Mouse (Mus musculus): ENCODE results near the gene Eme1. TPM values are rescaled to one million over a fixed set of nuclear protein-coding genes. Genes with fewer than 3 reads are reported as not detected.

The Eme1 gene
- 3.0 and 3.4 TPM in 2 replicates for polyA plus RNA-seq (2015; fragmentation: Nextera tagmentation; extraction: Ambion mirVana)

DNA sequence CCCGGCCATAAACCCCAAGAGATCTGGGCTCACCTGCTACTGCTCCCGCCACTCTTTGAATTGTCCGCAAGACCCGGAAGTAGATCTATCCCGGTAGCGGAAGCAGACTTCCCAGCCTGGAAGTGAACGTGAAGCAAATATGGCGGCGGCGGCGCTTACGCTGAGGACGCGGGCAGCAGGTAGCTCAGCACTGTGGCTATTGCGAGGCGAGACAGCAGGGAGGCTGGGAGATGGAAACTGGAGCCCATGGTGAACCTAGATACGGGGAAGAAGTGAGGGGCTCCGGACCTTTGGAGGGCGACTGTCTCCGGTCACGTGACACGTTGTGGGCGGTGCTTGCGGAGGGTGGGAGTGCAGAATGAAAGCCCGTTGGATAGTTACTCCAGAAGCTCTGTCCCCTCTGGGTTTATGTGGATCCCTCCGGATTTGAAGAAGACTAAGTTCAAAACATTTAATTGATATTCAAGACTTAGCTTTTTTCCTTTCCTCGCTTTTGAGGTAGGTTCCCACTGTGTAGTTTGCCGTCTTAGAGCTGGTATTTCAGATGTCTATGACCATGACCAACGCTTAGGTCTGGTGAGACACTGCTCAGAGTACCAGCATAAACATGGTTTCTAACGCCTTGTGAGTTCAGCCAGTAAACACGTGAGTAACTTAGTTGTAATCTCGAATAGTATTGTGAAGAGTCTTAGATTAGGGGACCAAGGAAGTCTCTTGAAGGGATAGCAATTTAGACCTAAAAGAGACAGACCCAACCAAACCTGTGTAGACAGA is at the start of gene Eme1, which contains the start of gene Mrpl27:
Eme1 (minus strand) TSS at position 302 of the 774 bp plus-strand sequence.
Mrpl27 (plus strand) TSS at position 105 of the 774 bp plus-strand sequence.

DNA sequence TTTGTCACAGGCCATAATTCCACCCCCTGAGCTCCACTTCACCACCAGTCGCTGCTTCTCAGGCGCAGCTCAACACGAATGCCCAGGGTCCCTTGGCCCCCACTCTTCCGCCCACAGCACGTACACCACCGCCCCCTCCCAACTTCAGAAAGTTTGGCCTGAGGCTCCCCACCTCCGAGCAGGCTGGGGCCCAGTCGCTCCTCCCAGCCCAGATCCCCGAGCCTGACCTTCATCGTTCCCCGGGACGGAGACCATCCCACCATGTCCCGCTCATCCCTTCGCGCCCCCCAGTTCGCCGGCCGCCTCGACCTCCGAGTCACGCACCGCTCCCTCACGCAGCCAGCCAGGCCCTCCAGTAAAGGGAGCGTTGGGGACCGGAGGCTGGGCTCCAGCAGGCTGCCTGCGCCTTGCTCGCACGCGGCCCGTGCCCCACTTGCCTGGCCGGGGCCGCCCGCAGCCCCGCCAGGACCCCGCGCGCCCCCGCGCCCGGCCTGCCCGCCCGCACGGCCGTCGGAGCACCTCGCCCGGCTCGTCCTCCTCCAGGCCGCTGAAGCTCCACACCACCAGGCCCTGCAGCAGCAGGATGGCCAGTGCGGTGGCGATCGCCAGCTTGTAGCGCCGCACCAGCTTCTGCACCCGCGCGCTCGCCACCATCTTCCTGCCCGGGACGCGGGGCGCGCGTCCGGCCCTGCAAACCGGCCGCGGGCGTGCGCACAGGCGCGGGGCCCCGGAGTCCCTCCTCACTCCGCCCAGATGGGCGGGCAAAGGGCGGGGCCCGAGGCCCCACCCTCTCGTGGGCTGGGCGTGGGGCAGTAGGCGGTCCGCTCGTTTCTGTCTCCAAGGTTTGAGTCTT is 23.2 kb upstream of the Eme1 start, which contains the start of gene Xylt2:
Xylt2 (minus strand) TSS at position 762 of the 853 bp plus-strand sequence.

DNA sequence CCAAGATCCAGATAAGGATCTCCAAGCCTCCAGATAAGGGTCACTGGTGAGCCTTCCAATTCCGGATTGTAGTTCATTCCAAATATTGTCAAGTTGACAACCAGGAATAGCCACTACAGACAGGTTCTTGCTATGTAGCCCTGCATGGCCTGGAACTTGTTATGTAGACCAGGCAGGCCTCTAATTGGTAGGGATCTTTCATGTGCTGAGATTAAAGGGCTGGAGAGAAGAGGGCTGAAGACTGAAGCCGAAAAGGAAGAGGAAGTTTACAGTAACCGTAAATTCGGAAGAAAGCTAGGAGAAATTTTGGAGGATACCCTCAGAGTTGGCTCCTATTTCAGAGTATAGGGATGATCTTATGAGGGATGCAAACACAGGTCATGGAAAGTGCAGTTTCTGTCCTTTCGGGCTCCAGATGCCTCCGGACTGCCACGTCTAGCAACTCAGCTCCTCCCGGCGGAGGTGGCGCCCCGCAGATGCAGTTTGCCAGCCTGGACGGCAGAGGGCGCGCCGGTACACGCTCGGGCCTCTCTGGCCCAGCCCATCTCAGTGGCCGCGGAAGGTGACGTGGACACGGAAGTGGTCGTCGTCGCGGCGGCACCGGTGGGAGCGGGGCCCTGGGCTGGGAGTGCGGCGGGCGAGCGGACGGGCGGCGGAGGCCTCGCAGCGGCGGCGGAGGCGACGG is 24.4 kb downstream of the Eme1 start, which contains the start of gene Lrrc59:
Lrrc59 (plus strand) TSS at position 569 of the 685 bp plus-strand sequence.

DNA sequence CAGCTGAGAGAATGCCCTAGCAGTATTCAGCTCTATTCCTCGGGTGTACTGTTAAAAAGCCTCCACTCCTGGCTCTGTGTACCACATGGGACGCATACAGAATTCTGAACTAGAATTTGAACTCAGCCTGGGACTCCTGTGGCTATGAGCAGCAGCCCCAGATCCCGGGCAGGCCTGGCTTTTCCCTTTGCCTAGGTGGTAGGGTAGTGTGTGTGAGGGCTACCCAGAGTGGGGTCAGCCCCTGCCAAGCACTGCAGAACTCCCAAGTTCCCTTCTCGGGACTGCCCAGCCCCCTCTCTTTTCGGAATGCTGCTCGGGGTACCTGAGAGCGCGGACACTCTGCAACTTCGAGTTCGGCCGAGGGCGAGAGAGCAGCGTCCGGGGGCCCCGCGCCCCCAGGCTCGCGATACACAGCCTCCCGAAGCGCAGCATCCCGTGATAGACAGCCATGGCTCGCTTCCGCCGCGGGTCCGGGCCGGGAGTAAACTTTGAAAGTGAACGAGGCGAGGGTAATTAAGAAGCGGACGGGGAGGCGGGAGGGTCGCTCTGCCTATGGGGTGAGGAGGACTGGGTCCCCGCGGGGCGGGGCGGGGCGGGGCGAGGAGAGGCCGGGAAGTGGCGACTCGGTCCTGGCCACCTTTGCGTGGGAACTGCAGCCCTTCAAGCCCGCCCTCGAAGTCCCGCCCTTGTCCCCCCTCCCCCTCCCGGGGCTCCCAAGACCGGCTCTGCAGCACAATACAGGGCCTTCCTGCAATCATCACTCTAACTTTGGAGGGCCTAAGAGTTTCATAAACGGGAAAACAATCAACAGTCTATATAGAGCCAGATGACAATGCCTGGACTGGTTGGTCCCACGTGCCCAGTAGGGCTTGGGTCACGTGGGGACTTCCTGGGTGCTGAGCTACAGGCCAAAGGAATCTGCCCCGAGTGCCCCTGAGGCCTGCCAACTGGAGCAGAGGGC is 52.2 kb downstream of the Eme1 start, which contains the start of gene Acsf2:
Acsf2 (minus strand) TSS at position 551 of the 961 bp plus-strand sequence.

Other genes starting within 250 kb of the Eme1 start
- gene Cacna1g, start 179.8 kb downstream of the Eme1 start, polyA plus RNA-seq (2015; fragmentation: Nextera tagmentation; extraction: Ambion mirVana) = 1.8 and 1.9 TPM in 2 replicates
- gene Spata20, start 167.8 kb downstream of the Eme1 start, polyA plus RNA-seq (2015; fragmentation: Nextera tagmentation; extraction: Ambion mirVana) = 0.08 TPM in 1 of 2 replicates, not detected in the other
- gene Epn3, start 154.0 kb downstream of the Eme1 start, polyA plus RNA-seq (2015; fragmentation: Nextera tagmentation; extraction: Ambion mirVana) = 6.0 and 12.5 TPM in 2 replicates
- 1.7 and 2.1 TPM in 2 replicates for gene Mycbpap, start 132.2 kb downstream of the Eme1 start, polyA plus RNA-seq (2015; fragmentation: Nextera tagmentation; extraction: Ambion mirVana)
- 2.9 and 4.0 TPM in 2 replicates for gene Rsad1, start 104.7 kb downstream of the Eme1 start, polyA plus RNA-seq (2015; fragmentation: Nextera tagmentation; extraction: Ambion mirVana)
- gene Chad, start 88.9 kb downstream of the Eme1 start, polyA plus RNA-seq (2015; fragmentation: Nextera tagmentation; extraction: Ambion mirVana) = 0.27 and 0.63 TPM in 2 replicates
- 5.8 and 14.8 TPM in 2 replicates for gene Acsf2, start 52.1 kb downstream of the Eme1 start, polyA plus RNA-seq (2015; fragmentation: Nextera tagmentation; extraction: Ambion mirVana)
- 56.7 and 86.4 TPM in 2 replicates for gene Lrrc59, start 24.2 kb downstream of the Eme1 start, polyA plus RNA-seq (2015; fragmentation: Nextera tagmentation; extraction: Ambion mirVana)
- 200 and 258 TPM in 2 replicates for gene Mrpl27, start 197 bp downstream of the Eme1 start, polyA plus RNA-seq (2015; fragmentation: Nextera tagmentation; extraction: Ambion mirVana)
- gene Xylt2, start 23.6 kb upstream of the Eme1 start, polyA plus RNA-seq (2015; fragmentation: Nextera tagmentation; extraction: Ambion mirVana) = 16.6 and 17.5 TPM in 2 replicates
- gene Gm11541, start 50.5 kb upstream of the Eme1 start, polyA plus RNA-seq (2015; fragmentation: Nextera tagmentation; extraction: Ambion mirVana) = 0.30 and 1.1 TPM in 2 replicates
- 0.11 TPM in 1 of 2 replicates, not detected in the other for gene Cdc34b, start 87.8 kb upstream of the Eme1 start, polyA plus RNA-seq (2015; fragmentation: Nextera tagmentation; extraction: Ambion mirVana)
- not detected in 2 replicates for gene Tmem92, start 128.7 kb upstream of the Eme1 start, polyA plus RNA-seq (2015; fragmentation: Nextera tagmentation; extraction: Ambion mirVana)